Mouse (Mus musculus) G1E (cell line): ENCODE measurements around the gene Tnfsf13.

Experiments
- CTCF ChIP-seq: IDR thresholded peaks from 2 replicates; pipeline ENCODE4 v1.5.1; 2012; ENCODE audit warnings: low read depth, low read length, inconsistent platforms, mixed read lengths
- GATA1 ChIP-seq: IDR thresholded peaks from 2 replicates; pipeline ENCODE4 v1.6.1; 2012; ENCODE audit warnings: borderline replicate concordance, low read length, inconsistent platforms, mixed read lengths

DNA sequence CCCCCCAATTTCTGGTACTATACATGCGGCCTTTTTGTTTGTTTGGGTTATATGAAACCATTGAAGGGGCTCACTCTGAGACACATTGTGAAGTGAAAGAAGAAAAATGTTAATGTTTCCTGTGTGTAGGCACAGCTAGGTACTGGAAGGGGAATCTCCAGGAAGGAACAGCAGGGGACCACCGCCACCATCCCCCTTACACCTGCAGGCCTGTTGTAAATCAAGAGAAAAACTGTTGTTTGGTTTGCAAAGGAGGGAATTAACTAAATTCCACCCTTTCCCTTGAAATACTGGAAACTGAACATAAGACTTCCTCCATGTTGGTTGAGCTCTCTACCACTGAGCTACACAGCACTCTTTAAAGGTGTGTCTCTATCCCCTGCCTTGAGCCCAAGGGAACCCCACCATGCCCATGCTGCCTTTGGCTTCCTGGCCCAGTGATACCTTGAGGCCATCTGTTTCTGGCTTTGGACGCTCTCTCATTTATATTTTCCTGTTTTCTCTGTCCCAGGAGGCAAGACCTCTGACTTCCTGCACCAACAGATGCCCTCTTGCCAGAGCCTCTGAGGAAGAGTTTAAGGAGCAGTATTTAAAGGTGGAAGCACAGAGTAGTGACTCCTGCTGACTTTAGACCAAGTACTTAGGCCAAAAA is 23.2 kb upstream of the Tnfsf13 start:
- TF ChIP-seq GATA1 (no peak), CTCF (no peak)
